Mouse (Mus musculus): Measurements from ENCODE around the gene Dhdh.

Dhdh gene

GRCm38 (mm10) chr7:45451344-45451982 lies 37.1 kb downstream of the Dhdh start:
- peak; percentile 50 for DNase-seq (ENCODE audit: inconsistent ontology term)

DNA sequence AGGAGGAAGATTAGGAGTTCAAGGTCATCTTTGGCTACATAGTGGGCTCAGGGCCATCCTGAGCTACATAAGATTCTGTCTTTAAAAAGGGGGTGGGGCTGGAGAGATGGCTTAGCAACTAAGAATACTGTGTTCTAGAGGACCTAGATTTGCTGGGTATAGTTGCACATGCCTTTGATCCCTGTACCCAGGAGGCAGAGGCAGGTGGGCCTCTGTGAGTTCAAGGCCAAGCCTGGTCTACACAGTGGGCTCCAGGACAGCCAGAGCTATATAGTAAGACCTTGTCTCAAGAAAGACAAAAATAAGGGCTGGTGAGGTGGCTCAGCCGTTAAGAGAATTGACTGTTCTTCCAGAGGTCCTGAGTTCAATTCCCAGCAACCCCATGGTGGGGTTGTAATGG lies 38.6 kb downstream of the Dhdh start:
- DNase-seq (ENCODE audit: inconsistent ontology term) = no peak

- DNase-seq (ENCODE audit: inconsistent ontology term) = peak; percentile 59
Measured at GRCm38 (mm10) chr7:45447325-45447990, 41.1 kb downstream of the Dhdh start.

DNA sequence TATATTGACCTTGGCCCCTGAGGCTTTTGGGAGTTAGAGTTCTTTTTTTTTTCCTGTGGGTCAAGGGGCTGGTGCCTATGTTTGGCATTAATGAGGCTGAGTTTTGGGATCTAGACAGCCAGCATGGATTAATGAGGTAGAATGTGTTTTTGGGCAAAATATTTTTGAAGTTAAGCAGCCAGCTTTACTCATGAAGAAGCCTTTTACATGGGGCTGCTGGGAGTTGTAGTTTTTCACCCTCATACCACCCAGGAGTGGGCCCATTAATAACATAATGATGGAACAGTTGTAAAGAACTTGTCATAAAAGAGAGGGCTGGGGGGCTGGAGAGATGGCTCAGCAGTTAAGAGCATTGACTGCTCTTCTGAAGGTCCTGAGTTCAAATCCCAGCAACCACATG lies 42.0 kb downstream of the Dhdh start:
- DNase-seq (ENCODE audit: inconsistent ontology term) = no peak

DNA sequence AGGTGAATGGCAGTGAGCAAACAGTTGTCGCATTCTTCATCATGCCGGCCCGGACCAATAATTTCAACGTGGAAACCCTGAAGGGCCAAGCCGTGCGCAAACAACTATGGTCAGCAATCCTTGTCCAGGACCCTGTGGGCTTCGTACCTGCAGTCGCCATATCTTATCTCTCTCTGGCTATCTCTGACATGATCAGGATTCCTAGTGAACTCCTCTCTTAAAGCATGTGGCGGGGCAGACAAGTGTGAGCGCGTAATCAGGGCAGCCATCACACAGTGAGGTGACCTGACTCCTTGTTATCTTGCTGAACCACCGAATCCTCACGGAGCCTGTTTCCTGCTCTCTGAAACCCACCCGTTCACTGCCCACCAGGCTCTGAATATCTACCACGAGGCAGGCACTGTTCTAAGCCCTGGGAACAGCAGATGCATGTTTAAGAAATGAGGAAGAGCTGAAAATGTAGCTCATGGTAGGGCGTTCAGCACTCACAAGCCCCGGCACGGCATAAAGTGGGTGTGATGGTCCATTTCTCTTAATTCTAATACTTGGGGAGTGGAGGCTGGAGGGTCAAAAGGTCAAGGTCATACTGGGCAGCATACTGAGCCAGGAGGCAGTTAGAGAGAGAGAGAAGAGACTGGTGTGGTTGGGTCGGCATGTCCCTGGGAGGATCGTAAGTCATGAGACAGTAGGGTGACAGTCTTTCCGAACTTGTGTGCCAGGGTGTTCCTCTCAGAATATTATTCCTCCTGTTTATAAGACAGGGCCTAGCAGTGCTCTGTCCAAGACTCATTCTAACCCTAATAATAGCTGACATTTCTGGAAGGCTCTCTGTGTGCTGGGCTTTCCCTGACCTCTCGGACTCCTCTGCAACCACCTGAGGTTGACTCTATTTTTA lies 44.8 kb downstream of the Dhdh start:
- DNase-seq (ENCODE audit: inconsistent ontology term) = no peak

DNA sequence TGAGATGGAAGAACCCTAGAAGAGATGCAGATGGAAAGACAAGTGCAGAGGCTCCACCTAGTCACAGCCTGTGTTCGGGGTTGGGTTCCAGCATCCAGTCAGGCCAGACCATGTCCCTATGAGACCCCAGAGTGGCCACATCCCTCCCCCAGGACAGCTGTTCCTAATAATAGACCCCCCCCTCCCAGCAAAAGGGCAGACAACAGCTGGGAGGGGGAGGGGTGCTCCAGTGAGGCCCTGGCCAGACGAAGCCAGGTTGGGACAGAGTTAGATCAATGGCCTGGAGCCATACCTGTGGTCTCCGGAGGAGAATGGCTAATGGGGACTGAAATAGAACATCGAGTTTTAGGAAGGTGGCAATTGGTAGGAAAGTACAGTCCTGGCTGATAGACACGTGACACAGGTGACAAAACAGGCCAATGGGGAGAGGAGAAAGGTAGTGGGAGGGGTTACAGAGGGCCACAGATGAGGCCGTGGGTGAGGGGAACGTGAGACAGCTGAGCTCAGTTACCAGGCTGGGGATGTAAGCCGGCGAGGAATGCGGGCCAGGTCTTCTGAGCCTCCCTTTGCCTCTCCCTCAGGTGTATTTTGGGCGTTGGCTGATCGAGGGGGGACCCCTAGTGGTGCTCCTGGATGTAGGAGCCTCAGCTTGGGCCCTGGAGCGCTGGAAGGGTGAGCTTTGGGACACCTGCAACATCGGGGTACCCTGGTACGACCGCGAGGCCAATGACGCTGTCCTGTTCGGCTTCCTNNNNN lies 50.9 kb downstream of the Dhdh start, which contains the start of gene Ruvbl2:
Gene Ruvbl2, minus strand, starts transcription at position 576 of the 756 bp plus-strand sequence.
- no peak for DNase-seq (ENCODE audit: inconsistent ontology term)

DNA sequence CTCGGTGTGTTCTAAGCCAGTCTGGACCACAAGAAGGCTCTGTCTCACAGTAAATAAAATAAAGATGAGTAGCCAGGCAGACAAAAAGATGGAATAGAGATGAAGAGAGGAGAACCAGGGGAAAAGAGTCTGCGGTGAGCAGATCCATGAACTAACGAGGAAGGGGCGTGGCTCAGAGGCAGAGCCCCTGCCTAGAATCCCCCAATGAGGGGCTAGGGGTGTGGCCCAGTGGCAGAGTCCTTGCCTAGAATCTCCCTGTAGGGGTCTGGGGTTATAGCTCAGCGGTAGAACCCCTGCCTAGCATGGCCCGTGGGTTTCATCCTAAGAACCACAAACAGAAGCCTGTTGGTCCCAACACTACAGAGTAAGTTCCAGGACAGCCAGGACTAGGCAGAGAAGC lies 51.6 kb downstream of the Dhdh start:
- DNase-seq (ENCODE audit: inconsistent ontology term) = no peak

GRCm38 (mm10) chr7:45436444-45436843 lies 52.2 kb downstream of the Dhdh start:
- DNase-seq (ENCODE audit: inconsistent ontology term) = no peak

DNA sequence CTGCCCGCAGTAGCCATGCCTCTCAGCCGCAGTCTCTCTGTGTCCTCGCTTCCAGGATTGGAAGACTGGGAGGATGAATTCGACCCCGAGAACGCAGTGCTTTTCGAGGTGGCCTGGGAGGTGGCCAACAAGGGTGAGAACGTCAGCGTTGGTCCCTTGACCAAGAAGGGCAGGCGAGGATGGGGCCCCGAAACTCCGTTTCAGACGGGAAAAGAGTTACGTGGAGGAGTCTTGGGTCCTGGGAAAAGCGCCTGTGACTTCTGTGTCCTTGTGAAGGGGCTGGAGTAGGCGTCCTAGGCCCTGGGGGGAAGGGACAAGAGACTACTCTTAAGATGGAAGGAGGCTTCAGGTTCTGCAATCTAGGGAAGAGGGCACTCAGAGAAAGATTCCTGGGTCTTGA lies 53.6 kb downstream of the Dhdh start:
- no peak for DNase-seq (ENCODE audit: inconsistent ontology term)

- DNase-seq (ENCODE audit: inconsistent ontology term) = peak; percentile 100
Measured at GRCm38 (mm10) chr7:45434203-45435015, 54.2 kb downstream of the Dhdh start, which contains the start of gene Gys1. Gene Gys1 (plus strand): TSS chr7:45434844.

- DNase-seq (ENCODE audit: inconsistent ontology term) = no peak
Measured at GRCm38 (mm10) chr7:45433835-45434202, 54.8 kb downstream of the Dhdh start.

DNA sequence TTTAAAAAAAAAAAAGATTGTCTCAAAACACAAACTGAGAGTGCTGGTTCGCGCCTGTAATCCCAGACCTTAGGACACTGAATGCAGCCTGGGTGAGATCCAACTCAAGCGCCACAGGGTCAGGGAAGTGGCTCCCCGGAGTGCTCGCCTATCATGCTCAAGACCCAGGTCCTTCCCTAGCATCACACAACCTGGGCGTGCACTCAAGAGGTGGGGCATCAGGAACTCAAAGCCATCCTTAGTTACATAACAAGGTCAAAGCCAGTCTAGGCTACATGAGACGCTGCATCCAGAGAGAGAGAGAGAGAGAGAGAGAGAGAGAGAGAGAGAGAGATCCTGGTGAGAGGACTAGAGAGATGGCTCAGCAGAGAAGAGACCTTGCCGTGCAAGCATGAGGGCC lies 62.0 kb downstream of the Dhdh start:
- no peak for DNase-seq (ENCODE audit: inconsistent ontology term)

DNA sequence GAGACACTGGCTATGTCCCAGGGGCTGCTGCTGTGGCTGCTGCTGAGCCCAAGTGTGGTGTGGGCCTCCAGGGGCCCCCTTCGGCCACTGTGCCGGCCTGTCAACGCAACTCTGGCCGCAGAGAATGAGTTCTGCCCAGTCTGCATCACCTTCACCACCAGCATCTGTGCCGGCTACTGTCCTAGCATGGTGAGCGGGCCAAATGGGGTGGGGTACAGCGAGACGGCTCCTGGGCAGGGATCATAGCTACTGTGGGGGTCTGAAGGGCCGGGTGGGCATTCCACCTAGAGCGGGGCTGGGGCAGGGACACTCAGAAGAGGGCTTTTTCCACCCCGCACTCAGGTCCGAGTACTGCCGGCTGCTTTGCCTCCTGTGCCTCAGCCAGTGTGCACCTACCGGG lies 67.4 kb downstream of the Dhdh start:
- no peak for DNase-seq (ENCODE audit: inconsistent ontology term)
